Mouse (Mus musculus): ENCODE measurements around the gene Unc50. TPM values are rescaled to one million over a fixed set of nuclear protein-coding genes. Genes with fewer than 3 reads are reported as not detected.

The Unc50 gene
- total RNA-seq, 1 experiment, result 66.5 TPM

- DNase-seq (ENCODE audit: low read depth, low spot score), result no peak
- in situ Hi-C loops (cut with MboI; ENCODE audit: low sequenced_read_pairs in 2 of 2, unreplicated experiment in 2 of 2), result loop anchor here (10.0 to 25.0 kb wide), 2 partner anchors 162 to 164 kb away; no protein-coding TSS in a partner anchor
- Histone ChIP-seq H3K27ac (ENCODE audit: insufficient read depth, low read depth, low read length, poor library complexity, severe bottlenecking) (no peak overlapping the region), H3K4me1 (ENCODE audit: control insufficient read depth in 2 of 2, insufficient read depth in 2 of 2, low read length in 2 of 2, poor library complexity in 1 of 2) (peaks cover 0 to 2% of the 10 kb centered on the region in 2 experiments; a peak in 1 of 4 replicates), H3K36me3 (ENCODE audit: control insufficient read depth, insufficient read depth, low read length, poor library complexity, severe bottlenecking) (no peaks in the 10 kb centered on the region), H3K9me3 (ENCODE audit: control insufficient read depth, insufficient read depth, low read depth, low read length) (no peaks in the 10 kb centered on the region), H3K4me3 (ENCODE audit: insufficient read depth in 1 of 2, low read depth in 1 of 2, low read length in 2 of 2, poor library complexity in 1 of 2, severe bottlenecking in 1 of 2) (no peak overlapping the region), H3K9ac (ENCODE audit: insufficient read depth, low read depth, low read length, poor library complexity, severe bottlenecking) (no peak overlapping the region)
- no peak for TF ChIP-seq ZNF384 (IDR thresholded peaks at IDR 0.05; ENCODE audit: low read depth, low read length)
Observed at GRCm38 (mm10) chr1:37473251-37473650, 43.3 kb downstream of the Unc50 start.

DNA sequence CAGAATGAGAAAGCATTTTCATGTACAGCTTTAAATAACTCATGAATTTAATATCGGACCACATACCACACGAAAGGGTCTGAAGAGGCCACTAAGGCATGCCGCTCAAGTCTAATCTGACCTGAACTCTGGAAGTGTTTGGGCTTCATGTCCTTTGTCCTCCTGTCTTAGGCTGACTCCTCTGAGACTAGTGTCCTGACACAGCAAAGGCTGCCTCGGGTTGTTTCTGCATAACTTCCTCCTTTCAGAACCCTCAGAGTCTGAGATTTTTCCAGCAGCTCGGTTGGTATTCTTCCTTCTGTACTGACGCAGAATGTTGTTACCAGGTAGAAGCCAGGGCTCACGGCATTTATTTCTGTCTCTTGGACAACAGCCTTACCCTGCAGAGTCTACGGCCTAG, 44.1 kb downstream of the Unc50 start:
- H3K9me3 ChIP-seq (ENCODE audit: control insufficient read depth, insufficient read depth, low read depth, low read length), result no peaks in the 10 kb centered on the region
- TF ChIP-seq ZC3H11A (IDR thresholded peaks at IDR 0.05; ENCODE audit: borderline replicate concordance, low read depth, low read length) (no peak), ZNF384 (IDR thresholded peaks at IDR 0.05; ENCODE audit: low read depth, low read length) (no peak), HCFC1 (IDR thresholded peaks at IDR 0.05; ENCODE audit: borderline replicate concordance, insufficient read depth, low read length) (no peak), CHD2 (IDR thresholded peaks at IDR 0.05; ENCODE audit: low read depth, low read length) (no peak), MAFK (IDR thresholded peaks at IDR 0.05; ENCODE audit: insufficient read depth, low read depth, low read length) (no peak)
- H3K4me1 ChIP-seq (ENCODE audit: control insufficient read depth in 2 of 2, insufficient read depth in 2 of 2, low read length in 2 of 2, poor library complexity in 1 of 2), result peaks cover 0 to 2% of the 10 kb centered on the region in 2 experiments; a peak in 1 of 4 replicates
- no peak overlapping the region for H3K27ac ChIP-seq (ENCODE audit: insufficient read depth, low read depth, low read length, poor library complexity, severe bottlenecking)
- in situ Hi-C loops (cut with MboI; ENCODE audit: low sequenced_read_pairs in 2 of 2, unreplicated experiment in 2 of 2), result loop anchor here (10.0 to 25.0 kb wide), 2 partner anchors 161 to 163 kb away; no protein-coding TSS in a partner anchor
- H3K9ac ChIP-seq (ENCODE audit: insufficient read depth, low read depth, low read length, poor library complexity, severe bottlenecking), result no peak overlapping the region
- H3K36me3 ChIP-seq (ENCODE audit: control insufficient read depth, insufficient read depth, low read length, poor library complexity, severe bottlenecking), result no peaks in the 10 kb centered on the region
- no peak overlapping the region for H3K4me3 ChIP-seq (ENCODE audit: insufficient read depth in 1 of 2, low read depth in 1 of 2, low read length in 2 of 2, poor library complexity in 1 of 2, severe bottlenecking in 1 of 2)
- no peak for DNase-seq (ENCODE audit: low read depth, low spot score)

- no peak overlapping the region for H3K9ac ChIP-seq (ENCODE audit: insufficient read depth, low read depth, low read length, poor library complexity, severe bottlenecking)
- TF ChIP-seq ZC3H11A (IDR thresholded peaks at IDR 0.05; ENCODE audit: borderline replicate concordance, low read depth, low read length) (no peak), CHD2 (IDR thresholded peaks at IDR 0.05; ENCODE audit: low read depth, low read length) (no peak), HCFC1 (IDR thresholded peaks at IDR 0.05; ENCODE audit: borderline replicate concordance, insufficient read depth, low read length) (no peak), ZNF384 (IDR thresholded peaks at IDR 0.05; ENCODE audit: low read depth, low read length) (no peak), MAFK (IDR thresholded peaks at IDR 0.05; ENCODE audit: insufficient read depth, low read depth, low read length) (no peak)
- H3K27ac ChIP-seq (ENCODE audit: insufficient read depth, low read depth, low read length, poor library complexity, severe bottlenecking), result no peak overlapping the region
- DNase-seq (ENCODE audit: low read depth, low spot score), result no peak
- H3K9me3 ChIP-seq (ENCODE audit: control insufficient read depth, insufficient read depth, low read depth, low read length), result no peaks in the 10 kb centered on the region
- in situ Hi-C loops (cut with MboI; ENCODE audit: low sequenced_read_pairs in 2 of 2, unreplicated experiment in 2 of 2), result loop anchor here (10.0 to 25.0 kb wide), 2 partner anchors 160 to 163 kb away; no protein-coding TSS in a partner anchor
- H3K4me3 ChIP-seq (ENCODE audit: insufficient read depth in 1 of 2, low read depth in 1 of 2, low read length in 2 of 2, poor library complexity in 1 of 2, severe bottlenecking in 1 of 2), result no peak overlapping the region
- peaks cover 0 to 2% of the 10 kb centered on the region in 2 experiments; a peak in 1 of 4 replicates for H3K4me1 ChIP-seq (ENCODE audit: control insufficient read depth in 2 of 2, insufficient read depth in 2 of 2, low read length in 2 of 2, poor library complexity in 1 of 2)
- H3K36me3 ChIP-seq (ENCODE audit: control insufficient read depth, insufficient read depth, low read length, poor library complexity, severe bottlenecking), result no peaks in the 10 kb centered on the region
Observed at GRCm38 (mm10) chr1:37474634-37475190, 44.8 kb downstream of the Unc50 start.

- no peak overlapping the region for H3K4me3 ChIP-seq (ENCODE audit: insufficient read depth in 1 of 2, low read depth in 1 of 2, low read length in 2 of 2, poor library complexity in 1 of 2, severe bottlenecking in 1 of 2)
- no peaks in the 10 kb centered on the region for H3K36me3 ChIP-seq (ENCODE audit: control insufficient read depth, insufficient read depth, low read length, poor library complexity, severe bottlenecking)
- H3K4me1 ChIP-seq (ENCODE audit: control insufficient read depth in 2 of 2, insufficient read depth in 2 of 2, low read length in 2 of 2, poor library complexity in 1 of 2), result peaks cover 0 to 2% of the 10 kb centered on the region in 2 experiments; a peak in 1 of 4 replicates
- in situ Hi-C loops (cut with MboI; ENCODE audit: low sequenced_read_pairs in 2 of 2, unreplicated experiment in 2 of 2), result loop anchor here in 1 of 2 experiments (10.0 kb wide), 1 partner anchor 159 kb away; no protein-coding TSS in a partner anchor
- no peak overlapping the region for H3K9ac ChIP-seq (ENCODE audit: insufficient read depth, low read depth, low read length, poor library complexity, severe bottlenecking)
- TF ChIP-seq ZNF384 (IDR thresholded peaks at IDR 0.05; ENCODE audit: low read depth, low read length) (no peak), MAFK (IDR thresholded peaks at IDR 0.05; ENCODE audit: insufficient read depth, low read depth, low read length) (no peak), ZC3H11A (IDR thresholded peaks at IDR 0.05; ENCODE audit: borderline replicate concordance, low read depth, low read length) (no peak), CHD2 (IDR thresholded peaks at IDR 0.05; ENCODE audit: low read depth, low read length) (no peak), HCFC1 (IDR thresholded peaks at IDR 0.05; ENCODE audit: borderline replicate concordance, insufficient read depth, low read length) (no peak)
- no peak for DNase-seq (ENCODE audit: low read depth, low spot score)
- no peaks in the 10 kb centered on the region for H3K9me3 ChIP-seq (ENCODE audit: control insufficient read depth, insufficient read depth, low read depth, low read length)
- no peak overlapping the region for H3K27ac ChIP-seq (ENCODE audit: insufficient read depth, low read depth, low read length, poor library complexity, severe bottlenecking)
Observed at GRCm38 (mm10) chr1:37475312-37475711, 45.4 kb downstream of the Unc50 start.

Measured in ES-E14 (cell line).